Mouse (Mus musculus): Measurements from ENCODE around the gene Tcf25. TPM values are rescaled to one million over a fixed set of nuclear protein-coding genes. Genes with fewer than 3 reads are reported as not detected.

Gene Tcf25
- polyA plus RNA-seq (2014; fragmentation: Nextera tagmentation; extraction: Ambion mirVana), result 181 and 203 TPM in 2 replicates

- Histone ChIP-seq H3K9me3 (replicated peaks; ENCODE audit: control insufficient read depth, low read length) (no peaks in the 10 kb centered on the region), H3K4me1 (ENCODE audit: control insufficient read depth, insufficient read depth, low read length) (peaks cover 6% of the 10 kb centered on the region; the same call in 1 of the 2 replicates), H3K4me2 (ENCODE audit: low read length) (peak within 1 kb of the TSS; percentile 66), H3K27ac (ENCODE audit: low read depth, low read length) (peak within 1 kb of the TSS; percentile 92), H3K9ac (ENCODE audit: low read length) (peak within 1 kb of the TSS; percentile 81), H3K36me3 (ENCODE audit: control insufficient read depth, insufficient read depth, low read length) (peaks cover 13% of the 10 kb centered on the region), H3K27me3 (replicated peaks; ENCODE audit: control insufficient read depth, insufficient read depth, low read length) (no peaks in the 10 kb centered on the region), H3K4me3 (ENCODE audit: low read depth, low read length) (peak within 1 kb of the TSS; percentile 79)
- WGBS, result under 1% methylated on average over 72 of the region's 75 CpGs
- ATAC-seq (peak; percentile 96), DNase-seq (ENCODE audit: low spot score) (peak; percentile 98)
Measured at GRCm38 (mm10) chr8:123373403-123374238, at the start of gene Tcf25. Tcf25 (plus strand) TSS chr8:123373753.

DNA sequence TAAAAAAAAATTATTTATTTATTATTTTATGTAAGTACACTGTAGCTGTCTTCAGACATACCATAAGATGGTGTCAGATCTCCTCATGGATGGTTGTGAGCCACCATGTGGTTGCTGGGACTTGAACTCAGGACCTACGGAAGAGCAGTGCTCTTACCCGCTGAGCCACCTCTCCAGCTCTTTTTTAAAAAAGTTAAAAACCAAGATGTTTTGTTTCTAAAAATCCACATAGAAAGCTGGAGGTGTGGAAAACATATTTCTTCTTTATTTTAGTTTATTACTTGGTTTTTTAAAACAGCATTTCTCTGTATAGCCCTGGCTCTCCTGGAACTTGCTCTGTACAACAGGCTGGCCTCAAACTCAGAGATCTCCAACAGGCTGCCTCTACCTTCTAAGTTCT, 45.0 kb upstream of the Tcf25 start:
- Histone ChIP-seq H3K4me2 (ENCODE audit: low read length) (no peak overlapping the region), H3K4me1 (ENCODE audit: control insufficient read depth, insufficient read depth, low read length) (no peaks in the 10 kb centered on the region), H3K9ac (ENCODE audit: low read length) (no peak overlapping the region), H3K27ac (ENCODE audit: low read depth, low read length) (no peak overlapping the region), H3K36me3 (ENCODE audit: control insufficient read depth, insufficient read depth, low read length) (no peaks in the 10 kb centered on the region), H3K9me3 (replicated peaks; ENCODE audit: control insufficient read depth, low read length) (no peaks in the 10 kb centered on the region), H3K27me3 (replicated peaks; ENCODE audit: control insufficient read depth, insufficient read depth, low read length) (no peaks in the 10 kb centered on the region; the same call in 1 of the 2 replicates), H3K4me3 (ENCODE audit: low read depth, low read length) (no peak overlapping the region)
- DNase-seq (ENCODE audit: low spot score) (no peak), ATAC-seq (no peak)
- 97% methylated on average over 2 of the region's 2 CpGs for WGBS

GRCm38 (mm10) chr8:123329350-123329749, 44.2 kb upstream of the Tcf25 start:
- Histone ChIP-seq H3K27ac (ENCODE audit: low read depth, low read length) (no peak overlapping the region), H3K27me3 (replicated peaks; ENCODE audit: control insufficient read depth, insufficient read depth, low read length) (no peaks in the 10 kb centered on the region; the same call in 1 of the 2 replicates), H3K4me3 (ENCODE audit: low read depth, low read length) (no peak overlapping the region), H3K36me3 (ENCODE audit: control insufficient read depth, insufficient read depth, low read length) (no peaks in the 10 kb centered on the region), H3K9me3 (replicated peaks; ENCODE audit: control insufficient read depth, low read length) (no peaks in the 10 kb centered on the region), H3K9ac (ENCODE audit: low read length) (no peak overlapping the region), H3K4me1 (ENCODE audit: control insufficient read depth, insufficient read depth, low read length) (peaks cover 5% of the 10 kb centered on the region), H3K4me2 (ENCODE audit: low read length) (no peak overlapping the region)
- DNase-seq (ENCODE audit: low spot score) (no peak), ATAC-seq (no peak)
- WGBS, result 88% methylated on average over 4 of the region's 4 CpGs

GRCm38 (mm10) chr8:123329961-123330360, 43.6 kb upstream of the Tcf25 start:
- Histone ChIP-seq H3K4me3 (ENCODE audit: low read depth, low read length) (no peak overlapping the region), H3K4me2 (ENCODE audit: low read length) (no peak overlapping the region), H3K9ac (ENCODE audit: low read length) (no peak overlapping the region), H3K36me3 (ENCODE audit: control insufficient read depth, insufficient read depth, low read length) (no peaks in the 10 kb centered on the region), H3K9me3 (replicated peaks; ENCODE audit: control insufficient read depth, low read length) (no peaks in the 10 kb centered on the region), H3K4me1 (ENCODE audit: control insufficient read depth, insufficient read depth, low read length) (peaks cover 10% of the 10 kb centered on the region), H3K27me3 (replicated peaks; ENCODE audit: control insufficient read depth, insufficient read depth, low read length) (no peaks in the 10 kb centered on the region; the same call in 1 of the 2 replicates), H3K27ac (ENCODE audit: low read depth, low read length) (no peak overlapping the region)
- DNase-seq (ENCODE audit: low spot score) (no peak), ATAC-seq (no peak)
- 62% methylated on average over 5 of the region's 5 CpGs for WGBS

DNA sequence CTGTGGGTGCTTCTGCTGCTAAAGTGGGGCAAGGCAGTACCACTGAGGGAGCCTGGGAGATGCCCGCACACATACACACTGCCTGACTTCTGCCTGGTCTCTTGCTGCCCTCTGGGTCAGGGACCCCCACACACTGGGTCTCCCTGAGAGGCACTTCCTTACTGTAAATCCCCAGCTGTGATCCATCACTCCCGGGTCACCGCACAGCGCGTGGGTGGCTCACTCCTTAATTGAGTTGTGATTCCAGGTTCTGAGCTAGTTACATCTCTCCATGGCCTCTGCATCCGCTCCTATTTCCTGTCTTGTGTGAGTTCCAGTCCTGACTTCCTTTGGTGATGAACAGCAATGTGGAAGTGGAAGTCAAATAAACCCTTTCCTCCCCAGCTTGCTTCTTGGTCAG, 42.9 kb upstream of the Tcf25 start:
- WGBS, result 94% methylated on average over 6 of the region's 6 CpGs
- no peak for ATAC-seq
- Histone ChIP-seq H3K9me3 (replicated peaks; ENCODE audit: control insufficient read depth, low read length) (no peaks in the 10 kb centered on the region), H3K9ac (ENCODE audit: low read length) (no peak overlapping the region), H3K27ac (ENCODE audit: low read depth, low read length) (no peak overlapping the region), H3K4me1 (ENCODE audit: control insufficient read depth, insufficient read depth, low read length) (peaks cover 12% of the 10 kb centered on the region), H3K4me3 (ENCODE audit: low read depth, low read length) (no peak overlapping the region), H3K36me3 (ENCODE audit: control insufficient read depth, insufficient read depth, low read length) (no peaks in the 10 kb centered on the region), H3K27me3 (replicated peaks; ENCODE audit: control insufficient read depth, insufficient read depth, low read length) (no peaks in the 10 kb centered on the region; the same call in 1 of the 2 replicates), H3K4me2 (ENCODE audit: low read length) (no peak overlapping the region)
- DNase-seq (ENCODE audit: low spot score), result no peak

- 86% methylated on average over 2 of the region's 2 CpGs for WGBS
Measured at GRCm38 (mm10) chr8:123331301-123331700, 42.3 kb upstream of the Tcf25 start.

DNA sequence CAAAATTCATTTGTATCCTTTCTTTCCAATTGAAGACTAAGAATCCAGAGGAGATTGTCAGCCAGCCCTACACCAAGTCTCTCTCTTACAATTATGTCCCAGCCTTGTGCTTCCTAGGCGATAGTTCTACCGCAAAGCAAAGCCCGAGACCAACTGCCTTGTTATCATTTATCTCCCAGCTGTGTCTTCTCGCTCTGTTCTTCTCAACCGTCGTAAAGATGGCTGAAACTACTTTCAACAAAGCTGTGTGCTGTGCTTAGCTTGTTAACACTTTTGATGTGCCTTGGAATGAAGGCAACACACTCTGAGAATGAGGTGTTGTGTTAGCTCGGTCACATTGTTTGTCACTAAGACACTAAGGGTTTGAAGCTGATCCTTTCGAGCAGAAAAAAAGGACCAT, 41.7 kb upstream of the Tcf25 start:
- DNase-seq (ENCODE audit: low spot score) (no peak), ATAC-seq (peak; percentile 11; the same call in 1 of the 2 replicates)
- no peaks in the 10 kb centered on the region for H3K36me3 ChIP-seq (ENCODE audit: control insufficient read depth, insufficient read depth, low read length)
- H3K27me3 ChIP-seq (replicated peaks; ENCODE audit: control insufficient read depth, insufficient read depth, low read length), result no peaks in the 10 kb centered on the region; the same call in 1 of the 2 replicates
- 34% methylated on average over 8 of the region's 8 CpGs for WGBS
- H3K9ac ChIP-seq (ENCODE audit: low read length), result peak overlapping the region; percentile 89
- H3K9me3 ChIP-seq (replicated peaks; ENCODE audit: control insufficient read depth, low read length), result no peaks in the 10 kb centered on the region
- peaks cover 12% of the 10 kb centered on the region for H3K4me1 ChIP-seq (ENCODE audit: control insufficient read depth, insufficient read depth, low read length)
- peak overlapping the region; percentile 86 for H3K27ac ChIP-seq (ENCODE audit: low read depth, low read length)
- H3K4me3 ChIP-seq (ENCODE audit: low read depth, low read length), result peak overlapping the region; percentile 84
- H3K4me2 ChIP-seq (ENCODE audit: low read length), result peak overlapping the region; percentile 71

More at GRCm38 (mm10) chr8:123331301-123331700, 42.3 kb upstream of the Tcf25 start:
- no peak overlapping the region for H3K4me3 ChIP-seq (ENCODE audit: low read depth, low read length)
- no peaks in the 10 kb centered on the region for H3K9me3 ChIP-seq (replicated peaks; ENCODE audit: control insufficient read depth, low read length)
- no peaks in the 10 kb centered on the region for H3K36me3 ChIP-seq (ENCODE audit: control insufficient read depth, insufficient read depth, low read length)
- H3K27me3 ChIP-seq (replicated peaks; ENCODE audit: control insufficient read depth, insufficient read depth, low read length), result no peaks in the 10 kb centered on the region; the same call in 1 of the 2 replicates
- no peak for DNase-seq (ENCODE audit: low spot score)
- ATAC-seq, result no peak
- peak overlapping the region; percentile 86; the same call in 1 of the 2 replicates for H3K27ac ChIP-seq (ENCODE audit: low read depth, low read length)
- no peak overlapping the region for H3K9ac ChIP-seq (ENCODE audit: low read length)
- no peak overlapping the region; the same call in 1 of the 2 replicates for H3K4me2 ChIP-seq (ENCODE audit: low read length)
- H3K4me1 ChIP-seq (ENCODE audit: control insufficient read depth, insufficient read depth, low read length), result peaks cover 12% of the 10 kb centered on the region

GRCm38 (mm10) chr8:123332262-123333090, 41.1 kb upstream of the Tcf25 start, which contains the start of gene Spire2:
Spire2 (plus strand) TSS chr8:123332713.
- no peaks in the 10 kb centered on the region for H3K36me3 ChIP-seq (ENCODE audit: control insufficient read depth, insufficient read depth, low read length)
- peak within 1 kb of the TSS; percentile 86 for H3K27ac ChIP-seq (ENCODE audit: low read depth, low read length)
- peaks cover 12% of the 10 kb centered on the region for H3K4me1 ChIP-seq (ENCODE audit: control insufficient read depth, insufficient read depth, low read length)
- ATAC-seq (peak; percentile 89), DNase-seq (ENCODE audit: low spot score) (peak; percentile 92)
- peak within 1 kb of the TSS; percentile 71 for H3K4me2 ChIP-seq (ENCODE audit: low read length)
- no peaks in the 10 kb centered on the region; the same call in 1 of the 2 replicates for H3K27me3 ChIP-seq (replicated peaks; ENCODE audit: control insufficient read depth, insufficient read depth, low read length)
- peak within 1 kb of the TSS; percentile 84 for H3K4me3 ChIP-seq (ENCODE audit: low read depth, low read length)
- WGBS, result 1% methylated on average over 59 of the region's 85 CpGs
- H3K9ac ChIP-seq (ENCODE audit: low read length), result peak within 1 kb of the TSS; percentile 89
- no peaks in the 10 kb centered on the region for H3K9me3 ChIP-seq (replicated peaks; ENCODE audit: control insufficient read depth, low read length)
